Mouse (Mus musculus) stomach, postnatal 0 days (tissue): ENCODE measurements around the gene Zbtb8b. TPM values are rescaled to one million over a fixed set of nuclear protein-coding genes. Genes with fewer than 3 reads are reported as not detected.

Experiments used
- ATAC-seq: fragments of 200-750 bp; cut with Nextera tagmentation; 2 replicates; pipeline ENCODE4 v1.8.0; 2017; ENCODE audit not compliant: low FRiP score, low TSS enrichment
- DNase-seq: peaks from one replicate; pipeline ENCODE4 v3.0.0-alpha.2; 2016; ENCODE audit warnings: low spot score
- H3K27ac ChIP-seq: fragments of 300-500 bp; sonication (generic); replicated peaks from 2 replicates; pipeline ENCODE4 v1.5.1; 2014; ENCODE audit warnings: mild to moderate bottlenecking, control low read depth
- H3K27me3 ChIP-seq: fragments of 300-500 bp; sonication (generic); 2 replicates; pipeline ENCODE4 v1.6.1; 2014; ENCODE audit warnings: low read length; ENCODE audit not compliant: control insufficient read depth, insufficient read depth
- H3K36me3 ChIP-seq: fragments of 300-500 bp; sonication (generic); 2 replicates; pipeline ENCODE4 v1.6.1; 2014; ENCODE audit warnings: low read length, mixed read lengths; ENCODE audit not compliant: control insufficient read depth, insufficient read depth
- H3K4me1 ChIP-seq: fragments of 300-500 bp; sonication (generic); replicated peaks from 2 replicates; pipeline ENCODE4 v1.6.1; 2014; ENCODE audit warnings: antibody characterized with exemption; ENCODE audit not compliant: control insufficient read depth, insufficient read depth
- H3K4me2 ChIP-seq: fragments of 300-500 bp; sonication (generic); replicated peaks from 2 replicates; pipeline ENCODE4 v1.6.1; 2014; ENCODE audit warnings: low read depth, mild to moderate bottlenecking, control low read depth, moderate library complexity
- H3K4me3 ChIP-seq: fragments of 300-500 bp; sonication (generic); 2 replicates; pipeline ENCODE4 v1.5.1; 2014; ENCODE audit warnings: low read depth, low read length, control low read depth
- H3K9ac ChIP-seq: fragments of 300-500 bp; sonication (generic); 2 replicates; pipeline ENCODE4 v1.6.1; 2014; ENCODE audit warnings: mild to moderate bottlenecking, low read length, control low read depth, mixed read lengths
- H3K9me3 ChIP-seq: fragments of 300-500 bp; sonication (generic); 2 replicates; pipeline ENCODE4 v1.6.1; 2016; ENCODE audit warnings: low read length; ENCODE audit not compliant: control insufficient read depth
- CTCF ChIP-seq: IDR thresholded peaks from 2 replicates; pipeline ENCODE4 v1.5.1; 2016; ENCODE audit warnings: antibody characterized with exemption, low read depth, mild to moderate bottlenecking, moderate library complexity
- EP300 ChIP-seq: optimal IDR thresholded peaks from 2 replicates; pipeline ENCODE3; 2016; ENCODE audit warnings: antibody characterized with exemption
- WGBS: fragments of 180-500 bp; shearing (Covaris S2); extraction: QIAGEN DNeasy Blood & Tissue Kit; methylation state at CpG from one replicate; pipeline ENCODE4 v1.1.7; 2014; 5-methylcytosine and 5-hydroxymethylcytosine counted together
- polyA plus RNA-seq: library from polyadenylated mRNA; unstranded; fragments of >200 nt; fragmentation: Nextera tagmentation; extraction: Ambion mirVana; gene quantifications from 2 replicates; pipeline ENCODE4 v1.2.1, GENCODE M21; 2015

Zbtb8b gene
- polyA plus RNA-seq, 1 experiment from 2014 or later: 0.72 TPM

DNA sequence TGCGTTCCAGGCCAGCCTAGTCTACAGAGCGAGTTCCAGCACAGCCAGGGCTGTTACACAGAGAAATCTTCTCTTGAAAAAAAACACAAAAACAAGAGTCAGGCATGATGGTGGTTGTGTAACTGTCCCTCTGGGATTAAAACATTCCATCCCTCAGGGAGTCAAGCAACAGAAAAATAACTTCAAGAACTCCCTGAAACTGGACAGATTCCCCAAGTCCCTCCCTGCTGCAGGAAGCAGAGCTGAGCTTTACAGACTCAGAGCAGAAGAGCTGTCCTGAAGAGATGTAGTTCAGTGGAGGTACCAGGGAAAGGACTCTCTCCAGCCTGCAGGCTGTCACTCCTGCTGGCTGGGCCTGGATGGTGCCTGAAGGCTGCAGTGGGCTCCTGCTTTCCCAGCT lies 58.2 kb downstream of the Zbtb8b start:
- Histone ChIP-seq H3K4me2 (no peak overlapping the region), H3K4me3 (no peak overlapping the region), H3K27ac (peak overlapping the region; percentile 63), H3K36me3 (no peaks in the 10 kb centered on the region), H3K27me3 (no peaks in the 10 kb centered on the region), H3K9me3 (no peaks in the 10 kb centered on the region), H3K4me1 (no peaks in the 10 kb centered on the region), H3K9ac (no peak overlapping the region)
- 83% methylated on average over 2 of the region's 2 CpGs for WGBS
- no peak for ATAC-seq
- DNase-seq: no peak
- TF ChIP-seq EP300: no peak
- TF ChIP-seq CTCF: no peak

DNA sequence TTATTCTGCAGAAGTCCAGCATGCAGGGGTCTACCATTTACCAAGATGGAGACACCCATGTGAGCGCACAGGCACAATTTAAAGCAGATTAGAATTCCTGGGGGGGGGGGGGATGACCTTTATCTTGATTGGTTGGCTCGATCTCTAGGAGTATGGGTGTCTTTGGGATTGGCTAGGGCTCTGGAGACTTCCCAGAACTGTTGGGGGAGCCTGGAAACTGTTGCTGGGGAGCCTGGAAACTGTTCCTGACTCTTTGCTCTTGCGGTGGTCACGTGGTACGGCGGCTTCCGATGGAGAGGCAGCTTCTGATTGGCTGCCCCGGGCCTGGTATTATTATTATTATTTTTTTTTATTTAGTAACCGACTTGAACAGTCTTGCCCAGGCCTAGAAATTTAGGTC lies 58.6 kb downstream of the Zbtb8b start:
- Histone ChIP-seq H3K4me3 (no peak overlapping the region), H3K36me3 (no peaks in the 10 kb centered on the region), H3K4me2 (no peak overlapping the region), H3K9ac (no peak overlapping the region), H3K27ac (peak overlapping the region; percentile 58; the same call in 1 of the 2 replicates), H3K27me3 (no peaks in the 10 kb centered on the region), H3K9me3 (no peaks in the 10 kb centered on the region), H3K4me1 (no peaks in the 10 kb centered on the region)
- DNase-seq (no peak), ATAC-seq (no peak)
- WGBS: 93% methylated on average over 9 of the region's 9 CpGs
- TF ChIP-seq EP300 (no peak), CTCF (no peak)

DNA sequence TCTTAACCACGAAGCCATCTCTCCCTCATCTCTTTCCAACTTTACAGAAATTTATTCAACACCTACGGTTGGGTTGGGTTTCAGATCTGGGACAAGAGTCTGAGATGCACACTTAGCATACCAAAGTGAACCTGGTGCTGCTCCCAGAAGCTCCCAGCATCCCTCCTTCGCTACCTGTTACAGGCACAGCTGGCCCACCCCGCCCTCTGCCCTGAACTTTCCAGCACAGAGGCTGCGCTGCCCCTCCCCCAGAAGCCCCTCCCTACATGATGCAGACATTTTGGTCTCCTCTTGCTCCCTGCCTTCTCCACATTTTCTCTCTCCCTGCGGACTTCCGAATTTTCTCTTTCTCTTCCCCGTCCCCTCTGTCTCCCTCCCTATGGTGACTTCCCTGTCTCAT lies 59.5 kb downstream of the Zbtb8b start:
- H3K4me2 ChIP-seq: no peak overlapping the region
- H3K4me1 ChIP-seq: no peaks in the 10 kb centered on the region
- ATAC-seq (no peak), DNase-seq (no peak)
- no peak overlapping the region for H3K4me3 ChIP-seq
- H3K36me3 ChIP-seq: no peaks in the 10 kb centered on the region
- no peaks in the 10 kb centered on the region for H3K9me3 ChIP-seq
- no peak overlapping the region for H3K9ac ChIP-seq
- H3K27ac ChIP-seq: no peak overlapping the region
- TF ChIP-seq CTCF: no peak
- TF ChIP-seq EP300: no peak
- WGBS: 72% methylated on average over 8 of the region's 8 CpGs
- no peaks in the 10 kb centered on the region for H3K27me3 ChIP-seq

DNA sequence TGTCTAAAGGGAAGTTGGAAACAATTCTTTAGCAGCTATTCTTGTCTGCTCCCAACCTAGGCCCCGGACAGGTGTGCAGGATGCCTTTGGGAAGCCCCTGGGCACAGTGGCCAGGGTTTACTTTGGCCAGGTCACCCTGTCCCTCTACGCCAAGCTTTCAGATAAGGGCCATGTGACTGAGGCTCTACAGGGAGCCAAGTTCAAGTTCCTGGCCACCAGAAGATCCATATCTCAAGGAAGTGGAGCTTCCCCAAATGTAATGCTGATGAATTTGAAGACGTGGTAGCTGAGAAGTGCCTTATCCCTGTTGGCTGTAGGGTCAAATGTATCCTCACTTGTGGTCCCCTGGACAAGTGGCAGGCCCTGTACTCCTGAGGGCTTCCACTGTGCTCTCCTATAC lies 60.8 kb downstream of the Zbtb8b start:
- H3K4me2 ChIP-seq: no peak overlapping the region

DNA sequence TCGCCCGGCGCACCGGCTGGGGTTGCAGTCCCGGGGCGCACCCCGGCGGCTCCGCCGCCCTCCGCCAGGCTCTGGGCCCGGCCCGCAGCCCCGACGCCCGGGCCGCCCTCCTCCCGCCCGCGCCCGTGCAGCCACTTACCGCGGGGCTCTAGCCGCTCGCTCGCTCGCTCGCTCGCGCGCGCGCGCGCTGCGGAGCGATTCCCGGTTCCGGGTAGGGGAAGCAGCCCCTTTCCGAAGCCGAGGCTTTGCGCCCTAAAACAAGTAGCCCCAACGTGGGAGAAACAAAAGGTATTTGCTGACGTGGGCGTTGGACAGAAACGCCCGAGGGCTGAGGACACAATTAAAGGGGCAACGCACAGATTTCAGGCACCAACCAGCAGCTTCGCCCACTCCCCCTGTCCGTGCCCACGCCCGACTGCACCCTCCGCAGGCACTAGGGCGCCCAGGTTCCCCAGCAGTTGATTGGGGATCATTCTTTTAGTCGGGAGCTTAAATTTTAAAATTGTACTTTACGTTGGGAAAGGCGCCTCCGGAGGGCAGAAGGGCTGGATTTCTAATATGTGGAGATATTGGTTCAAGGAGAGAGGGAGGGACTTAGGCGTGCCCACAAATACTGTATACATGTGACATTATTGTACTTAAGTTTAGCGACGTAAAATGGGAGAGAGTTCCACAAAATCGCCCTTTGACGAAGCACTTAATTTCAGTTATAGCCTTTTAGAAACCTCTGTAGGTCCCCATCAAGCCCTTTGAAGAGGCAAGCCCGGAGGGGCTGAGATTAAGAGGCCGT lies 62.9 kb downstream of the Zbtb8b start, which contains the start of gene Zbtb8a:
Zbtb8a (minus strand) TSS at position 516 of the 790 bp plus-strand sequence.
- peak; percentile 77 for DNase-seq
- Histone ChIP-seq H3K4me1 (no peaks in the 10 kb centered on the region), H3K36me3 (no peaks in the 10 kb centered on the region), H3K27ac (peak within 1 kb of the TSS; percentile 98), H3K9ac (peak within 1 kb of the TSS; percentile 98), H3K27me3 (no peaks in the 10 kb centered on the region), H3K4me2 (peak within 1 kb of the TSS; percentile 76), H3K4me3 (peak within 1 kb of the TSS; percentile 87), H3K9me3 (no peaks in the 10 kb centered on the region)
- ATAC-seq: peak; percentile 61
- WGBS: 2% methylated on average over 59 of the region's 65 CpGs
- TF ChIP-seq CTCF: peak; percentile 43
- TF ChIP-seq EP300: no peak

More for the DNA sequence above, 60.8 kb downstream of the Zbtb8b start:
- 81% methylated on average over 3 of the region's 3 CpGs for WGBS
- TF ChIP-seq CTCF: no peak
- TF ChIP-seq EP300: no peak
- H3K4me3 ChIP-seq: no peak overlapping the region
- no peak overlapping the region for H3K9ac ChIP-seq
- ATAC-seq (no peak), DNase-seq (no peak)
- H3K36me3 ChIP-seq: no peaks in the 10 kb centered on the region
- H3K27ac ChIP-seq: no peak overlapping the region
- H3K4me1 ChIP-seq: no peaks in the 10 kb centered on the region
- H3K27me3 ChIP-seq: no peaks in the 10 kb centered on the region
- no peaks in the 10 kb centered on the region for H3K9me3 ChIP-seq

DNA sequence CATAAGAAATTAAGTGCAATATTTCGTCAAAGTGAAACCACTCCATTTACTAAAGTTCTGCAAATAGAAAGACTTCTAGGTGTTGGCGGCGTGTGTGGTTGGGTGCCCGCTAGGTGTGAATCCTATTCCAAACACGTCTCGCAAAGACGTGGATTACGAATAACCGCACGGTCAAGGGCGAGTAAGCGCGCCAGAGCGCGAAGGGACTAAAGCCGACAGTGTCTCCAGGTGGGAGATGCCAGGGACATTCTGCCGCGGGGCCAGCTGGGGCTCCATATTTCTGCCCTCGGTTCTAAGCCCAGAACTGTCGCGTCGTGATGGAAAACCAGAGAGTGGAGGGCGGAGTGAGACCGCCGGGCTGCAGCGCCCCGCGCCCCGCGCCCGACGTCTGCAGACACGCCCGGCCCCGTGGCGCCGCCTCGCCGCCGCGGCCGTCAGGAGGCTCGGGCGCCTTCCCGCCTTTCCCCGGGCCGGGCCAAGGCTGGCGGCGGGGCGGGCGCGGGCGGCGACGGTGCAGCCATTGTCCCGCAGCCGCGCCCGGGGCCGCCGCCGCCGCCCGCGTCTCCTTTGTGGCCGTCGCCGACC lies 63.6 kb downstream of the Zbtb8b start:
- TF ChIP-seq EP300: no peak
- peak; percentile 7; the same call in 1 of the 2 replicates for TF ChIP-seq CTCF
- DNase-seq (peak; percentile 64), ATAC-seq (peak; percentile 53; the same call in 1 of the 2 replicates)
- Histone ChIP-seq H3K9ac (peak overlapping the region; percentile 98), H3K36me3 (no peaks in the 10 kb centered on the region), H3K4me3 (peak overlapping the region; percentile 87), H3K9me3 (no peaks in the 10 kb centered on the region), H3K27ac (peak overlapping the region; percentile 98), H3K4me2 (peak overlapping the region; percentile 76), H3K27me3 (no peaks in the 10 kb centered on the region), H3K4me1 (no peaks in the 10 kb centered on the region)
- 0% methylated on average over 36 of the region's 68 CpGs for WGBS
